Mouse (Mus musculus): ENCODE measurements around the gene Kcnb1. TPM values are rescaled to one million over a fixed set of nuclear protein-coding genes. Genes with fewer than 3 reads are reported as not detected.
A peak's percentile ranks its signal among the peaks of the same experiment; 100 is the strongest.

The Kcnb1 gene
- polyA plus RNA-seq, 1 experiment = 0.62 TPM

DNA sequence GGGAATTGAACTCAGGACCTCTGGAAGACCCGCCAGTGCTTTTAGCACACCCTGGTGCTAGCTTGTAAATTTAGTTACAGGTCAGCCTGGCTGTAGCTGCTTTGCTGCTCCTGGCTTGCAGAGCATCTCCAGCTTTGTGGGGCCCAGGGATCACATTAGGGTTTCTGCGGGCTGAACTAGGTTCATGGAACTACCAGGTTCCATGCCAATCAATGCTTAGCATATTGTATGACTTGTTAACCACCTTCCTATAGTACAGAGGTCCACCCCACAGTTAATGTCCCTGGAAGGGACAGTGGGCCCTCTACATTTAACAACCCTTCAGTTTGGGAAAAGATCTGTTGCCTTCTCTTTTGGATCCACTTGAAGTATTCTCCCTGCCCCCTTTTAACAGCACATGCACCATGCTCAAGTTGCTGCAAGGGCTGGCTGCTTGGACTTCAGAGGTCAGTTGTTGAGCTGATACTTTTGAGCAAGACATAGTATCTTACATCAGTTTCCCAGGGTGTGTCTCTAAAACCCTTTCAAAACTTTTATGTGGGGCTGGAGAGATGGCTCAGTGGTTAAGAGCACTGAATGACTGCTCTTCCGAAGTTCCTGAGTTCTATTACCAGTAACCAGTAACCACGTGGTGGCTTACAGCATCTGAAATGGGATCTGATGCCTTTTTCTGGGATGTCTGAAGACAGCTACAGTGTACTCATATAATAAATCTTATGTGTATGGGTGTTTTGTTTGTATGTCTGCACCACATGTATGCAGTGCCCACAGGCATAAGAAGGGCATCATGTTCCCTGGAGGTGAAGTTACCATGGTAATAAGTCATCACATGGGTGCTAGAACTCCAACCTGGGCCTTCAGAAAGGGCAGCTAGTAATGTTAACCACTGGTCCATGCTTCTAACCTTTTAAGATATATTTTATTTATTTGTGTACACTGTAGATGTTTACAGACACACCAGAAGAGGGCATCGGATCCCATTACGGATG lies 123.1 kb downstream of the Kcnb1 start:
- Histone ChIP-seq H3K27ac (ENCODE audit: insufficient read depth, low read depth, low read length) (no peak overlapping the region), H3K4me3 (ENCODE audit: insufficient read depth, low read length) (no peak overlapping the region), H3K4me1 (ENCODE audit: control insufficient read depth, insufficient read depth, low read length) (peaks cover 15% of the 10 kb centered on the region)
- TF ChIP-seq CTCF (IDR thresholded peaks at IDR 0.05; ENCODE audit: low read depth, low read length) (no peak), POLR2A (IDR thresholded peaks at IDR 0.05; ENCODE audit: borderline replicate concordance, low read depth, low read length) (no peak)

GRCm38 (mm10) chr2:167066031-167066430 lies 123.9 kb downstream of the Kcnb1 start:
- Histone ChIP-seq H3K4me3 (ENCODE audit: insufficient read depth, low read length) (no peak overlapping the region), H3K27ac (ENCODE audit: insufficient read depth, low read depth, low read length) (no peak overlapping the region), H3K4me1 (ENCODE audit: control insufficient read depth, insufficient read depth, low read length) (peaks cover 12% of the 10 kb centered on the region)
- TF ChIP-seq POLR2A (IDR thresholded peaks at IDR 0.05; ENCODE audit: borderline replicate concordance, low read depth, low read length) (no peak), CTCF (IDR thresholded peaks at IDR 0.05; ENCODE audit: low read depth, low read length) (no peak)

GRCm38 (mm10) chr2:167064601-167065295 lies 125.2 kb downstream of the Kcnb1 start:
- H3K4me3 ChIP-seq (ENCODE audit: insufficient read depth, low read length) = peak overlapping the region; percentile 62
- H3K4me1 ChIP-seq (ENCODE audit: control insufficient read depth, insufficient read depth, low read length) = peaks cover 18% of the 10 kb centered on the region
- H3K27ac ChIP-seq (ENCODE audit: insufficient read depth, low read depth, low read length) = peak overlapping the region; percentile 38; the same call in 1 of the 2 replicates
- TF ChIP-seq CTCF (IDR thresholded peaks at IDR 0.05; ENCODE audit: low read depth, low read length) = no peak
- TF ChIP-seq POLR2A (IDR thresholded peaks at IDR 0.05; ENCODE audit: borderline replicate concordance, low read depth, low read length) = no peak

DNA sequence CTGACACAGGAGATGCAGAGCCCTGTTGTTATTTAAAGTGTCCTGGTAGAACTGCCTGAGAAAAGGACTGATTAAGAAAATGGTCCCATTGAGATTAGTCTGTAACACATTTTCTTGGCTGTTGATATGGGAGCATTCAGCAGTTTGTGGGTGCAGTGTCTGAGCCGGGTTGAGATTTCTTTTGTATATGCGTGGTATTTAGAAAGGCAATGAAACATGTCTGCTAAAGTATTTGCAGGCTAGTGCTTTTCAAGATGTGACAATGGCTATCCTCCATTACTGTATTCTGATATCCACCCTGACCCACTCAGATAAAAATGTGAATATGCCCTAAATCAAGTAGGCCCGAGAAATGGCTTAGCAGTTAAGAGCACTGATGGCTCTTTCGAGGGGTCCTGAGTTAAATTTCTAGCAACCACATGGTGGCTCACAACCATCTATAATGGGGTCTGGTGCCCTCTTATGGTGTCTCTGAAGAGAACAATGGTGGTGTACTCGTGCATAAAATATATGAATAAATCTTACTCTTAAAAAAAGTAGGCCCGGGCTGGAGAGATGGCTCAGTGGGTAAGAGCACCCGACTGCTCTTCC lies 126.0 kb downstream of the Kcnb1 start:
- no peak for TF ChIP-seq CTCF (IDR thresholded peaks at IDR 0.05; ENCODE audit: low read depth, low read length)
- TF ChIP-seq POLR2A (IDR thresholded peaks at IDR 0.05; ENCODE audit: borderline replicate concordance, low read depth, low read length) = no peak
- H3K27ac ChIP-seq (ENCODE audit: insufficient read depth, low read depth, low read length) = peak overlapping the region; percentile 83
- peaks cover 23% of the 10 kb centered on the region for H3K4me1 ChIP-seq (ENCODE audit: control insufficient read depth, insufficient read depth, low read length)
- H3K4me3 ChIP-seq (ENCODE audit: insufficient read depth, low read length) = peak overlapping the region; percentile 85

DNA sequence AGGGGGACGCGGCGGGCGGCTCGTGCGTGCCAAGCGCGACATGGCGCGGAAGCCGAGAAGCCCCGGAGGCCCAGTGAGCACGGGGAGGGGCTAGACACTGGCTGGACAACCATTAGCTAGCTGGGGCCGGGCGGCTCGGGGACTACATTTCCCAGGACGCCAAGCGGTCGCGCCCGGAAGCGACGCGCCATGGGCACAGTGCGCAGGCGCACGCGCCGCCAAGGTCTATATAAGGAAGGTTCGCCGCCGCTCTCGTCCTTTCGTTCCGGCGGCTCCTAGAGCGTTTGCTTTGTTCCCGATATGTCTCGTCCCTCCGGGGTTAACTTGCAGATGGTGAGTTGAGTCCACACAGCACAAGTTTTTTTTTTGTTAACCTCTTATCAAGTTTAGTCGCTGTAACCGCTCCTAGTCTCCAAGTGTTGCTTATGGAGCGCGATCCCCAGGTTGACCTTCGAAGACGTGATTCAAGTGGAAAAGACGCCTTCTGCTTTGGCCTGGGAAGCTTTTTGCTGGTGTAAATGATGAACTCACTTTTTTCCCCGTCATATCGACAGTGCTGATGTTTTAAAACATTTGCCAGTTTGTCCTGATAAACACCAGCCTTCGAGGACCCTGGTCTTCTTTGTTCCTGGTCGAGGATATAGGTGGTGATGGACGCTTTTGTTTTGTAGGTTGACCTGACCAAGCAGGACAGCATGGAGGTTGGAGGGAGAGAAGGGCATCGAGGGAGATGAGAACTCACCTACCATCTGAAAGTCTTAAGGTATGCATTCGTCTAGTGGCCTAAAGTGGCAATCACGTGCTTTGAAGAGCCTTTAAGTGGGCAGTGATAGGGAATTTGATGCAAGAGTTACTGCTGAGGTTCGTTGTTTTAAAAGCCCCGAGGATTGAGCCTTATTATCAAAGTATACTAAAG lies 126.7 kb downstream of the Kcnb1 start, which contains the start of gene Znfx1:
Gene Znfx1 (minus strand): TSS at position 51 of the 916 bp plus-strand sequence.
- TF ChIP-seq POLR2A (IDR thresholded peaks at IDR 0.05; ENCODE audit: borderline replicate concordance, low read depth, low read length) = peak; percentile 98
- TF ChIP-seq CTCF (IDR thresholded peaks at IDR 0.05; ENCODE audit: low read depth, low read length) = no peak
- H3K27ac ChIP-seq (ENCODE audit: insufficient read depth, low read depth, low read length) = peak within 1 kb of the TSS; percentile 99
- peak within 1 kb of the TSS; percentile 90 for H3K4me3 ChIP-seq (ENCODE audit: insufficient read depth, low read length)
- H3K4me1 ChIP-seq (ENCODE audit: control insufficient read depth, insufficient read depth, low read length) = peaks cover 27% of the 10 kb centered on the region

DNA sequence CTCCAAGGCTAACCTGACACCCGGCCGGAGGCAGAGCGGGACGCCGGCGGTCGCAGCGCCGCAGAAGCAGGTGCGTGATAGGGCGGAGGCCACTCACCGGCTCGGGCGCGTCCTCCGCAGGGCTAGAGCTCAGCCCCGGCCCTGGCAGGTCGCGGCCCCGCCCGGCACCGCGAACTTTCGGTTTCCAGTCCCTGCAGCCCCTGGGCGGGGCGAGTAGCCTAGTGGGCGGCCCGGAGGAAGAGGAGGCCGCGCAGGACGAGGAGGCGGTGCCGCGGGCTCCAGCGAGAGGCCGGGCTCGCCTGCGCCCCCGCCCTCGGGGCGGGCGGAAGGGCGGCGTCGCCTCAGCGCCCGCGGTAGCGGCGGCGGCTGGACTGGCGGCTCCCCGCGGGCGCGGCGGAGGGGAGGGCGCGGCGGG lies 127.5 kb downstream of the Kcnb1 start:
- Histone ChIP-seq H3K27ac (ENCODE audit: insufficient read depth, low read depth, low read length) (peak overlapping the region; percentile 99), H3K4me3 (ENCODE audit: insufficient read depth, low read length) (peak overlapping the region; percentile 90), H3K4me1 (ENCODE audit: control insufficient read depth, insufficient read depth, low read length) (peaks cover 32% of the 10 kb centered on the region)
- no peak for TF ChIP-seq POLR2A (IDR thresholded peaks at IDR 0.05; ENCODE audit: borderline replicate concordance, low read depth, low read length)
- no peak for TF ChIP-seq CTCF (IDR thresholded peaks at IDR 0.05; ENCODE audit: low read depth, low read length)

- TF ChIP-seq POLR2A (IDR thresholded peaks at IDR 0.05; ENCODE audit: borderline replicate concordance, low read depth, low read length) (no peak), CTCF (IDR thresholded peaks at IDR 0.05; ENCODE audit: low read depth, low read length) (no peak)
- Histone ChIP-seq H3K4me3 (ENCODE audit: insufficient read depth, low read length) (peak overlapping the region; percentile 90), H3K4me1 (ENCODE audit: control insufficient read depth, insufficient read depth, low read length) (peaks cover 40% of the 10 kb centered on the region), H3K27ac (ENCODE audit: insufficient read depth, low read depth, low read length) (peak overlapping the region; percentile 99)
Measured at GRCm38 (mm10) chr2:167061381-167062034, 128.4 kb downstream of the Kcnb1 start.

GRCm38 (mm10) chr2:167060761-167061160 lies 129.2 kb downstream of the Kcnb1 start:
- no peak for TF ChIP-seq CTCF (IDR thresholded peaks at IDR 0.05; ENCODE audit: low read depth, low read length)
- TF ChIP-seq POLR2A (IDR thresholded peaks at IDR 0.05; ENCODE audit: borderline replicate concordance, low read depth, low read length) = no peak
- Histone ChIP-seq H3K4me1 (ENCODE audit: control insufficient read depth, insufficient read depth, low read length) (peaks cover 43% of the 10 kb centered on the region), H3K27ac (ENCODE audit: insufficient read depth, low read depth, low read length) (peak overlapping the region; percentile 99), H3K4me3 (ENCODE audit: insufficient read depth, low read length) (peak overlapping the region; percentile 90)
